Mouse (Mus musculus): ENCODE data around the gene Ccdc134.
"Not testable (repeated sequence)": the region's sequence is repeated elsewhere in the genome, so short reads cannot be mapped to it uniquely, and the experiment has no call there.

Gene Ccdc134

DNA sequence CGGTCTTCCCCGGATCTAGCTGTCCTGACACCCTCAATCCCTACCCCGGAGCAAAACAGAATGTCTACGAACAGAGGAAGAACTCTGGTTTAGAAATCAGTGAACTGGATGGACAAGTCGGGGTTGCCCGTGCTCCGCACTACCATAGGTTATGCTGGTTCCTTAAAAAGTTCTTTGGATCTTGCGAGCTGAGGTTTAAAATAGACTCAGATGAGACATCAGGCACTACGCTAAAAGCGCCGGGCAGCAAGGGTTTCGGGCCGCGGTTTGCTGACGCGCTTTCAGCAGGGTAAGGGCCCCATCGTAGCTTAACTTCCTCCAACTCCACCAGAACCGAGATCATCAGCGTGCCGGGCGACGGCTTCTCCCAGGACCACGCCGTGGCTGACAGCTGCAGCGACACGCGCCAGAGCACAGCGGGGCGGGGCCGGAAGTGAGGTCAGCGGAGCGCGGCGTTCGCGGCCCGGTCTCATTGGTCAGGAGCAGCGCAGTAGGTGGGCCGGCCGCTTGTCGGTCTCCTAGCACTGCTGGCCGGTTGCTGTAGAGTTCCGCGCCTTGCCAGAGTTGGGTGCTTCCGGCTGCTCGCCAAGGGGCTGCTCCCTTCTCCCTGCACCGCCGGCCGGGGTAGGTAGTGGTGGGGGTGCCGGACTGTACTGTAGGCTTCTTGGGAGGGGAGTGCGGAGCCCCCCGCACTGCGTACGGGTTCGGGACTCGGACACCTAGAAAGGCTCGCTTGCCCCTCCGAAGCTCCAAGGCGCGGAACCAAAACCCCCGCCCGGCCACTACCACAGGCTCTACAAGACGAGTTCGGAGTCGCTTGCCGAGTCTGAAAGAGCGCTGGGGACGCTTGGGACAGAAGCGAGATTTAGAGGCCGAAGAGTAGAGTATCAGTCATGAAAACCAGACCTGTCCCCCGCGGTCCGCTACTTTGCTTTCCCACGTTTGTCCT lies at the start of gene Ccdc134:
TSS of gene Ccdc134 (plus strand) at position 497 of the 949 bp plus-strand sequence.
- in situ Hi-C loops (cut with MboI, MseI) = no loop called here

DNA sequence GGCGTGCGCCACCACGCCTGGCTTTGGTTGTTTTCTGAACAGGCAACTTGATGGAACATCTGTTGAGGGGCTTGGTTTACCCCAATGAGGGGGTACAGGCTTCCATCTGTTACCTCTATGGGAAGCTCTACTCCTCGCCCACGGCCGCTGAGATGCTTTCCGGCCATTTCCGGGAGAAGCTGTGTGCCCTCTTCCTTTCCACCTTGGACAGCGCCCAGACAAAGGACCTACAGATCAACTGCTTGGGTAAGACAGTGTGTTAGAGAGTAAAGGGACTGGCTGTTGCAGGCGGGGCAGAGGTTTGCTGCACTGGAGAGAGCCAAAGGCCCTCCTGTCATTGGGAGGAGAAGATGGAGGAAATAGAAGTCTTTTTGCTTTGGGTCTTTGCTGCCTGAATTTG lies 47.8 kb upstream of the Ccdc134 start:
- in situ Hi-C loops (cut with MboI, MseI) = no loop called here

DNA sequence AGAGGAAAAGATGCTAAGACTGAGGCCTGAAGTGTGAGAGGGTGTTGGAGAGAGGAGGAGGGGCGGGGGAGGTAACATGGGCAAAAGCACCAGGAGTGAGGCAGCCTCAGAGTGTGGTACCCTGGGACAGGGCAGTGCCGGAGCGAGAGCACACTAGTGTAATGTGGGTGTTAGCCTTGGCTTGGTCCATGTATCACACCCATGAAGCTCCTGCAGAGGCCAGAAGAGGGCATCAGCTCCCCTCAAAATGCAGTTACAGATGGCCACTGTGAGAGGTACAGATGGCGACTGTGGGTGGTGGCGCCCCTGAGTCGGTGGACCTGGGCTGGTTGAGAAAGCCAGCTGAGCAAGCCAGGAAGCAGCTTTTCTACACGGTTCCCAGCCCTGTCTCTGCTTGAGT lies 46.6 kb upstream of the Ccdc134 start:
- in situ Hi-C loops (cut with MboI, MseI) = no loop called here

DNA sequence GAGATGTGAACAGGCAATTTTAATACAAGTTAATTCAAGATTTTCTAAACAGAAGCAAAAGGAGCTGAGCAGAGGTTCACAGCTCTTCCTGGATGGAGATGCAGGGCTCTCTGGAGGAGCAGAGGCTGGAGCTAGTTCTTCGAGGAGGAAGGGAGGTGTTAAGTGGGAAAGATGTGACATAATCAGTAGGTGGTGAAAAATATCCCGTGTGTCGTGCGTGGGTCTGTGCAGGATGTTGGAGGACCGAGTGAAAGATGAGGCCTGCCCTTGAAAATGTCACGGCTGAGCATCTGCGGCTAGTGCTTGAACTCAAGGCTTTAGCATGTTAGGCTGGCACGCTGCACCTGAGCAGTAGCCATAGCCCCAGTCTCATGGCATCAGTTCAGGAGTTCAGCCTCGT lies 42.1 kb upstream of the Ccdc134 start:
- in situ Hi-C loops (cut with MboI, MseI) = no loop called here

DNA sequence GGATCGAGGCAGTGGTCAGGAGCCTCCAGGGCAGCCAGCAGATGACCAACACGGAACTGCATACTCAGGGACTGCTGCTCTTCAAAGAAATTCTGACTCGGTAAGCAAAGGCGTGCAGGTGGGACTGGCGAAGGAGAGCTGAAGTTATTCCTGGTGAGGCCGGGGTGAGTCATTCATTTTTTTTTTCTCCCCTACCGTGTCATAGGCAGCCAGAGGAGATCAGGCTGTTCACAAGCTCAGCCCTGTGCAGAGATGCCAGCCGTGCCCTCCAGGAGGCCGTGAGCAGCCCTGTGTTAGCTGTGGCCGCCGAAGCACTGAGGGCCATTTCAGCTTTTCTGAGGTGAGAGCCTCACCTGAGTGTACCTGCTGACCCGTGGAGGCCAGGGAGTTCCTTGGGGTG lies 41.6 kb upstream of the Ccdc134 start:
- in situ Hi-C loops (cut with MboI, MseI) = no loop called here

DNA sequence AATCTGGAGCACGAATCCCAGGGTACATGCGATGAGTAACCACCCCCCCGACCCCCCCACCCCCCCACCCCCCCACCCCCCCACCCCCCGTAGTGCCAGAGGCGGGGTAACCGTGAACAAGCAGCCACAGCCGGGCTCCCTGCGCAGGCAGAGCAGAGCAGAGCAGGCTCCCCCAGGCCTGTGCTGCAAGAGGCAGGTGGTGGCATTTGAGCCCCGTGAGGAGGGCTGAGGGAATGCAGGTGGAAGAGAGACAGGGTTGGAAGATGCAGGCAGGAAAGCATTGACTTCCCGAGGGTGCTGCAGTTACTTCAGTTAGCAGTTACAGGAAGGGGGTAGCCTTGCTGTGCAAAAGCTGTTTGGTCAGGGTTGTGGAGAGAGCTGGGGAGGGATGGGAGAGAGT lies 40.5 kb upstream of the Ccdc134 start:
- in situ Hi-C loops (cut with MboI, MseI) = no loop called here

DNA sequence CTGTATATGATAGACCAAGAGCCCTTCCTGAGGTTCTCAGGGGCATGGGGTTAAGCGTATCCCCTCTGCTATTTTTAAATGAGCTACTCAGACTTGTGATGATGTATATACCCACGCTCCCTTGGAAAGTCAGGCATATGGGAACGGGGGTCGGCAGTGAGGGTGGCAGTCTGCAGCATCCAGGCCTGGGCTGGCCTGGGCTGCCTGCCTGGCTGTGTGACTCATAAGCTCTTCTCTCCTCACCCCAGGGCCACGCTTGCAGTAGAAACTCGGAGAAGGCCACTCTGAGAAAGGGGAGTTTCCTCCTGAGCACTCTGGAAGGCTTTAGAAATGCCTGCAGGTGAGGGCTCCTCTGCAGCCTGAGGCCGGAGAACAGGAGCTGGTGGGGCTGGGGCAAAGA lies 36.7 kb upstream of the Ccdc134 start:
- in situ Hi-C loops (cut with MboI, MseI) = no loop called here

DNA sequence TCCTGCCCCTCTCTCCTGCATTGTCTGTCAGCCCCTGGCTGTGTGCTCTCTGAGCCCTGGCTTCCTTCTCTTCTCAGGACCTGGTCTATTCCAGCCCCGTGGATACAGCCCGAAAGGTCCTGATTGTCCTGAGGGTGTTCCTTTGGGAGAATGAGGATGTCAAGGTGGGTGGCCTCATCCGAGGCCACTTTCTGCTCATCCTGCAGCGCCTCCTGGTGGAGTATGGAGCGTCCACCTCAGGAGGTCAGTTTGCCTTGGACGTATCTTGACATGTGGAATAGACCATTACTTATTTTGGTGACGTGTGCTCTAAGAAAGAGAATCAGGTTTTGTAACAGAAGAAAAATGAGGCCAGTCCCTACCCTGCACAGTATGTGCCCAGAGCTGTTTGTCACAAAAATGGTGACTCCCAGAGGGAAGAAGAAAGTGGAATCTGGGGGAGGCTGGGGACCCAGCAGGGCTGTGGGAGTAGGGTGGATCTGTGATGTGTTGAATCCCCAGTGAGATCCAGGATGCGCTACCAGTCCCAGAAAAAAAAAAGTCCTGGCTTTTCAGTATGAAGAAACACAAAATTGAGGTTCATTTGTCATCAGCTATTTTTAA lies 20.7 kb upstream of the Ccdc134 start:
- in situ Hi-C loops (cut with MboI, MseI) = loop anchor here in 1 of 2 experiments (5.0 kb wide), 1 partner anchor 40 kb away; the partner anchor contains the start of gene Mei1

DNA sequence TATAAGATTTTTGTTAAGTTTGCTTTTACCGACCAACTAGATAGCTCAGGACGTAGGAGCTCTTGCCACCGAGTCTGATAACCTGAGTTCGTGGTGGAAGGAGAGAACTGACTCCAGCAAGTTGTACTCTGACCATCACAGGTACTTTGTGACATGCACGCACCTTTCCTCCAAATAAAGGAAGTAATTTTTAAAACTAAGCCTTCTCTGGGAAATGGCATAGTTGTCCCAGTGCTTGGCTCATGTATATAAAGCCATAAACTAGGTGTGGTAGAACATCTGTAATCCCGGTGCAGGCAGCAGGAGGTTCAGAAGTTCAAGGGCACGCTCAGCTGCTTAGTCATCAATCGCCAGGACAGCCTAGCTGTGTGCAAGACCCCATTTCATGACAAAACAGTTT lies 7.2 kb upstream of the Ccdc134 start:
- in situ Hi-C loops (cut with MboI, MseI) = no loop called here

DNA sequence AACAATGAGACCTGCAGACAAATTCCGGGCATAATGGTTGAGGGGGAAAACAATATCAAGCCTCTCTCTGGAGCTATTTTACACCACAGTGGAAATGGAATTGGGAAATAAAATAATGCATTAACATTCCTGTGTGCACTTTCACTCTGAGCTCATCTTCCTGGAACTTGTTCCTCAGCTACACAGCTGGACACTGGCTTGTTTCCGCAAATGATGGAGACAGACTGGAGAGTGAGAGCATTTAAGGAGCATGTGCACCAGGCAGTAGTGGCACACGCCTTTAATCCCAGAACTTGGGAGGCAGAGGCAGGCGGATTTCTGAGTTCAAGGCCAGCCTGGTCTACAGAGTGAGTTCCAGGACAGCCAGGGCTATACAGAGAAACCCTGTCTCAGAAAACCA lies 1.0 kb upstream of the Ccdc134 start:
- in situ Hi-C loops (cut with MboI, MseI) = not testable (repeated sequence)

DNA sequence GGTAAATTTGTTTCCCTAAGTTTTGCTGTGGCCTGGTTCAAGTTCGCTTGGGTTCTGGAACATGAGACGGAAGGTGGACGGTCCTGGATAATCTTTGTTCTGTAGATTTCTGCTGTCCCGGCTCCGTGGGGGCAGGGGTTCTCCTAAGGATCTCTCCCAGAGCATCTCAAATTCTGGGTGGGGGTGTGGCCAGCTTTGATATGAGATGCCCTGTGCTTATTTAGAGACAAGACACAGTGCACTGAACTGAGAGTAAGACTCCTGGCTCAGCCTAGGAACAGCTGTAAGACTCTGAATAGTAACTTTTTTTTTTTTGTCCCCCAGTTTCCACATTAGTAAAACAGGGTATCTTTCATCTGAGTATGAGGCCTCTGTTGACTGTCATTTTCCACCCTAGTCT lies 676 bp downstream of the Ccdc134 start:
- in situ Hi-C loops (cut with MboI, MseI) = no loop called here

DNA sequence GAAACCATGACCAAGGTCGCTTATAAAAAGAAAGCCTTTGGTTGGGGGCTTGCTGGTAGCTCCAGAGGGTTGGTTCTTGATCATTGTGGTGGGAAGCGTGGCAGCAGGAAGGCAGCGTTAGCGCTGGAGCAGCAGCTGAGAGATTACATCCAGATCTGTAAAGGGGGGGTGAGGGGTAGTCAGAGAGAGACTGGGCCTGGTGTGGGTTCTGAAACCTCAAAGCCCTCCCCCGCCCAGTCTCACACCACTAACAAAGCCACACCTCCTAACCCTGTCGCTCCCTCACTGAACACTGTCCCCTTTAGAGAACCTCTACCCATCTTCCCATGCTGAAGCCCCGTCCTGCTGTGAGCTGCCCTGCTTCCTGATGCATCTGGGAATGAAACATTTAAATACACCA lies 2.9 kb downstream of the Ccdc134 start:
- in situ Hi-C loops (cut with MboI, MseI) = loop anchor here in 1 of 2 experiments (5.0 to 10.0 kb wide), 2 partner anchors 97 to 276 kb away; partner anchors contain the start of gene Tob2

DNA sequence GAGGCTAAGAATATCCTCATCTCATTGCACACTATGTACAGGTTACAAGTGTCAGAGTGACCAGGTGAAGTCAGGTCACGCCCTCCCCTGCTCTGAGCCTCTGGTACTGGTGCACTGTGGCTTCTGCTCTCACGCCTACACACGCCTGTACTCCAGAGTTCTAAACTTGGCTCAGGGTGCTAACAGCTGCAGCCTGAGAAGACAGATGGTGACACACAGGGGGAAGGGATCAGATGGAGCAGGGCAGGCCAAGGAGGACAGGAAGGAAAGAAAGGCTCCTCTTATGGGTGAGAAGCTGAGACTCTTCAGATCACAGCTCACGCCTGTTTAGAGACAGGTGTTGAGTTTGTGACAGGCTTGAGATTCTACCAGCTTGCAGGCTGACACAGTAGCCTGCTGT lies 7.7 kb downstream of the Ccdc134 start:
- in situ Hi-C loops (cut with MboI, MseI) = loop anchor here (5.0 to 10.0 kb wide), 2 partner anchors 92 to 281 kb away; partner anchors contain the start of gene Tob2 (in 1 of the 2)

DNA sequence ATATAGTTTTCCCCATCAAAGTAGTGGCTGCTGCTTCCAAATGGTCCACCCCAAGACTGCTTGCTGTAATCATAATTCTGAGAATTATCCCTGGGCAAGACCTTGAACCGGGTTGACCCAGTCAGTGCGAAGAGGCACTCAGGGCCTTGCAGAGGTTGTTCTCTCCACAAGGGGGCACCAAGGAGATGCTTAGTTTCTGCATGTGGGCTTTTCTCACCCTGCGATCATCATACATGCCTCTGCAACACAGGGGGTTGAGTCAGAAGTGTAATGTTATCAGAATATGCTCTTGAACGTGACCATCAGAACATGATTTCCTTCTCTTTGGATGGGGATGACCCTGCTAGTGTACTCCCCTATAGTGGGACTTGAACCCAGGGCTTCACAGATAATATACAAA lies 10.8 kb downstream of the Ccdc134 start:
- in situ Hi-C loops (cut with MboI, MseI) = loop anchor here (5.0 to 10.0 kb wide), 2 partner anchors 89 to 284 kb away; partner anchors contain the start of gene Tob2 (in 1 of the 2)

DNA sequence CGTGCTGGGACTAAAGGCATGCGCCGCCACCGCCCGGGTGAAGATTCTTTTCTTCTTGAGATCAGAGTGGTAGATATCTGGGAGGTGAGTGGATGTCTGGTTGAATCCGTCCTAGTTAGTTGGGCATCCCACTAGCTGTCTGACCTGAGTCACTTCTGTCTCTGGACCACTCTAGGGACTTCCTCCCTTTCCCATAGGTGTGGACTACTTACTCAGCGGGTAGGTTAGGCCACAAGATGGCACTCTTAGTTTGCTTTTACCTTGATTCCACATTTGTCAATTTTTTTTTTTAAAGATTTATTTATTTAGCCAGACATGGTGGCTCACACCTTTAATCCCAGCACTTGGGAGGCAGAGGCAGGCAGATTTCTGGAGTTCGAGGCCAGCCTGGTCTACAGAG lies 11.5 kb downstream of the Ccdc134 start:
- in situ Hi-C loops (cut with MboI, MseI) = loop anchor here (5.0 to 10.0 kb wide), 2 partner anchors 88 to 284 kb away; partner anchors contain the start of gene Tob2 (in 1 of the 2)

DNA sequence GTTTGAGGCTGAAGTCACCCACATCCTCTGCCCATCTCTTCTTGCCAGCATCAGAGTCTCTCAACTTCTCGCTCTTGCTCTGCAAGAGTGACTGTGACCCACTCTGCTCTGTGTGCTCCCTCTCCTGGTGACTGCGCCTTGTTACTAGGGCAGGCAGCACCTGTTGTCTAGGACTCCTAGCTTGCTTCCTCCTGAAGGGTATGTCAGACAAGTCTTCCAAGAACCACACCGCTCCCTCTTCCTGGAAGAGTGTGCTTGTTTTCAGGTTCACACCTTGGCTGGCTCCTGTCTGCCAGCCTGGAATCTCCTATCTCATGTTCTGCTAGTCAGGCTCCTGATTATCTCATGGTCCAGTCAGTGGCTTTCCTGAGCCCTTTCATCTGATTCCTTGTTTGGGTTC lies 12.6 kb downstream of the Ccdc134 start:
- in situ Hi-C loops (cut with MboI, MseI) = loop anchor here (5.0 to 10.0 kb wide), 3 partner anchors 47 to 286 kb away; partner anchors contain the start of gene Tob2 (in 1 of the 2)

DNA sequence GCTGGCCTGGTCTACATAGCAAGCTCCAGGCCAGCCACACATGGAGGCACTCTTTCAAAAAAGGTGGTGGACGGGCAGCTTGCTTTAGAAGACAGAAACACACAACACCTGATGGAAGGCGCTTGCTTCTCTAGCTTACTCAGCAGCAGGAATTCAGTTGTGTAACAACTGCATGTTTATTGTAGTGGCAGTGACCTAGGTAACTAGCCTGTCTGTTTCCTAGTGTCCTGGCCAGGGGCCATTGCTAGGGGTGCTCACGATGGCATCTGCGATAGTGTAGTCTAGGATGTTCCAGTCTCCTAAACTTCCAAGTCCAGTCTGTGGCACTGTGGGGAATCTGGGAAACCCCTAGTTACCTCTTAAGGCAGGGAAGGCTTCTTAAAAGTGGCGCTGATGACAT lies 16.4 kb downstream of the Ccdc134 start:
- in situ Hi-C loops (cut with MboI, MseI) = loop anchor here (5.0 to 10.0 kb wide), 3 partner anchors 43 to 289 kb away; partner anchors contain the start of gene Tob2 (in 1 of the 2)

DNA sequence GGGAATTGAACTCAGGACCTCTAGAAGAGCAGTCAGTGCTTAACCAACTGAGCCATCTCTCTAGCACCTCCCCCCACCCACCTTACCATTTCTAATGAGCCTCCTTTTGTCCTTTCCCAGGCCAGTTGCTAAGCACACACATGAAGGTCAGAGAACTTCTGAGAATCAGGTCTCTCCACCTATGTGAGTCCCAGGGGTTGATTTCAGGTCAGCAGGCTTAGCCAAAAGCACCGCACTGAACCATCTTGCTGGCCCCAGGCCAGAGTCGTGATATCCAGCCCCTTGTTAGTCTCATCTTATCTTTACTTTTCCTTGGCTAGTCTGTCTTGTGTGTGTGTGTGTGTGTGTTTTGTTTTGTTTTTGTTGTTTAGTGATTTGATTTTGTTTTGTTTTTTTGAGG lies 17.7 kb downstream of the Ccdc134 start:
- in situ Hi-C loops (cut with MboI, MseI) = loop anchor here in 1 of 2 experiments (10.0 kb wide), 2 partner anchors 199 to 291 kb away; partner anchors contain the start of gene Tob2

DNA sequence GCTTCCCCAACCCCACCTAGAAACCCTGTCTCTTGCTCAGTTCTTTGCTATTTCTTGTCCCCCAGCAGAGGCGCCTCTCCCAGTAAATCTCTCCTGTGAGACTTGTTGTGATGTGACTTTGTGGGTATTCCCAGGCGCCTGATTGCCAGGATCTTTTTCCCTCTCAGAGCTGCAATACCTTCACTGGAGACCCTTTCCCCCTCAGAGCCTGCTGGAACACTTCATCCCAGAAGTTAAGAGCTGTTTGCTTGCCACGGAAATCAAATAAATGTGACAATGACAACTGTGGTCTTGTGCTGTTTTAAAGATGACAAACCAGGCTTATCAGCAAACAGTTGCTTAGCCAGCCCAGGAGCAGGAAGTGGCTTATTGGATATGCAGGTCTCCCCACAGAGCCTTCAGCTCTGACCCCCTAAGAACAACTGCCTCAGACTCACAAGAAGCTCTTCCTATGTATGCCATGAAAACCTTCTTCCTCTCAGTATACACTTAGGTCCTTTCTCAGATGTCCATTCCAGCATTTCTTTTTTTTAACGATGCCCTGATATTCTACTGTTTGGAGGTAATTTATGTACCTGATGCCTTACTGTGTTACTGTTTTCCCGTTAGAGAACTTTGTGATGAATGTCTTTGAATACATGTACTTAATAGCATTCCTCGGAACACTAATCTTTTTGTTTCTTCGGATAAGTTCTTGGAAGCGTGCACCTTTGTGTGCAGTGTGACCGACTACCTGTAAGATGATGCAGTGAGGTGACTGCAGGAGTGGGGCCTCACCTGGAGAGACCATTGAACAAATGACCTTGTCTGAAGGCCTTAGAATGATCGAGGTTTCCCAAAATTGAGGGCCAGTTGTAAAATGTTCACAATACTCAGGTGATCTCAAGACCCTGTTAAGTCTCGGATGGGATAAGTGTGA lies 18.4 kb downstream of the Ccdc134 start:
- in situ Hi-C loops (cut with MboI, MseI) = loop anchor here in 1 of 2 experiments (10.0 kb wide), 2 partner anchors 199 to 291 kb away; partner anchors contain the start of gene Tob2

DNA sequence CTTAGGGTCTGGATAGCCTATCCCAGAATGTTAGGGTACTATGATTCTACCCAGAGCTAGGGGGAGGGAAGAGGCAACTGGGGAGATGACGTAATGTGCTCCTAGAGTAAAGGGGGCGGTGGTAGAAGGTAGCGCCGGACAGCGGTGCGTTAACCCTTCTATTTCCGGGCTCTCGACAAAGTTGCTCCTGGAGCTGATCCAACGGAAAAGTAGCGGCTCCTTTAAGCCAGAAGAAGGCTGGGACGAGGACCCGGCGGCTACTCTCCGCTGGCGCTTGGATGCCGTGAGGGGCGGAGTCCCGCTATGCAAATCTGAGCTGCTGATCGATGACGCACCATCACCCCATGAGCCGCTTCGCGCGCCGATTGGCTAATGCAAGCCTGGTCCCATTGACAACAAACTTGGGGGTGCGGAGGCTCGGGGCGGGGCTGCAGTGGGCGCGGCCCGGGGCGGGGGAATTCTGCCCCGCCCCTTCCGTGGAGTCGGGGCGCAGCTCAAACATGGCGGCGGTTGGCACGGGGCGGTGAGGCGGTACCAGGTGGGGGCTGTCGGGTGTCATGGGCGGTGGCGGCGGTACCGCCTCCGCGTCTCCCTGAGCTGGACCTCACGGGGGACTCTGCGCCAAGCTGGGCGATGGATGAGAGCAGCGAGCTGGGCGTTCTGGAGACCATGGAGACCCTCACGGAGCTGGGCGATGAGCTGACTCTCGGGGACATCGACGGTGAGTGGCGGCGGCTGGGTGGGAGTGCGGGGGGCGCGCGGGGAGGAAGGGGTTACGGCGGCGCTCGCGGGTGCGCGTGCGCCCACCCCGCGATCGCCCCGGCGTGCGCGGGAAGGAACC lies 19.3 kb downstream of the Ccdc134 start, which contains the start of gene Srebf2:
TSS of gene Srebf2 (plus strand) at position 412 of the 841 bp plus-strand sequence.
- in situ Hi-C loops (cut with MboI, MseI) = loop anchor here in 1 of 2 experiments (10.0 kb wide), 2 partner anchors 198 to 292 kb away; partner anchors contain the start of gene Tob2

Measured in T-helper 17 cell (primary cell).